Mouse (Mus musculus) heart, postnatal 36 days (tissue): ENCODE results near the gene Fcrlb. TPM values are rescaled to one million over a fixed set of nuclear protein-coding genes. Genes with fewer than 3 reads are reported as not detected.
"Not testable (repeated sequence)": the region's sequence is repeated elsewhere in the genome, so short reads cannot be mapped to it uniquely, and the experiment has no call there.

Experiments
- DNase-seq, 2 experiments: peaks; one replicate each; pipeline ENCODE4 v3.0.0; 2021 to 2022
- intact Hi-C: fragments of 180-260 bp; cut with DNase I; formaldehyde crosslinking; loops from one replicate; pipeline ENCODE4 v1.15.1; 2025
- total RNA-seq, 2 experiments: library from RNA; stranded (reverse); gene quantifications; 2 replicates each; pipeline ENCODE4 v1.2.3; 2021

Gene Fcrlb
- total RNA-seq = not detected

GRCm38 (mm10) chr1:170912891-170913615 is at the start of gene Fcrlb:
Fcrlb (minus strand) TSS chr1:170912941.
- no peak for DNase-seq
- intact Hi-C loops = no loop called here

DNA sequence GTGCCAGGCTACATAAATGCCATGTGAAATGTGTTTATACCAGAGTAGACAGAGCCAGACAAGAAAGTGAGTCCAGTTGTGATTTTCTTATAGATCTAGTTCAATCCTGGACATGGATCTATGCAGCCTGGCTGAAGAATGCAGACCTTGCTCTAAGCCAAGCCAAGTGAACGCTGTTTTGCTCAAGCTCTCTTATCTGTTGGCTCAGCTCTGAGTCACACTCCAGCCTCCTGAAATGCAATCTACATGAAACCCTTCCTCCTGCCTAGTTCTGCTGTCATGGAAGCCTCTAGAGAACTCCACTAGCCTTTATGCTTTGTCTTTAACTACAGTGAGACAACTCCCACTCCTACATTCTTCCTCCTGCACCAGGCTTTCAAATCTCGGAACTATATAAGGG is 49.6 kb upstream of the Fcrlb start:
- no peak for DNase-seq
- intact Hi-C loops = no loop called here

- intact Hi-C loops = no loop called here
Observed at GRCm38 (mm10) chr1:170961101-170961500, 48.4 kb upstream of the Fcrlb start.

GRCm38 (mm10) chr1:170959791-170960190 is 47.0 kb upstream of the Fcrlb start:
- intact Hi-C loops = no loop called here
- no peak for DNase-seq

More at GRCm38 (mm10) chr1:170961101-170961500, 48.4 kb upstream of the Fcrlb start:
- no peak for DNase-seq

- intact Hi-C loops = no loop called here
- DNase-seq = no peak
Observed at GRCm38 (mm10) chr1:170958225-170958624, 45.5 kb upstream of the Fcrlb start.

DNA sequence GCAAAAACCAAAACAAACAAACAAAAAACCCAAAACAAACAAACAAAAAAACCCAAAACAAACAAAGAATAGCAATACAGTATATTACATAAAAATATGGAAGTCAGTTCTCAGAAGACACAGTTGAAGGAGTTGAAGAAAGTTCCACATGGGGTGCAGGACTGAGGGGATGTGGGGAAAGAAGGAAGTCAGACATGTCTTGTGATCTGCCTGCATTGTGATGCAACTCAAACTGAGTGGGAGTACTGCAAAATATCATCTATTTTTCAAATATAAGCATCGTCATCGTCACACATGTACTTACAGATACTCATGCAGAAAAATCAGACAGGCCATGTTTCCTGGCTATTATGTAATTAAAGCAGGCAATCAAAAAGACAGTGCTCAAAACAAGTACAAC is 40.5 kb upstream of the Fcrlb start:
- no peak for DNase-seq
- intact Hi-C loops = no loop called here

DNA sequence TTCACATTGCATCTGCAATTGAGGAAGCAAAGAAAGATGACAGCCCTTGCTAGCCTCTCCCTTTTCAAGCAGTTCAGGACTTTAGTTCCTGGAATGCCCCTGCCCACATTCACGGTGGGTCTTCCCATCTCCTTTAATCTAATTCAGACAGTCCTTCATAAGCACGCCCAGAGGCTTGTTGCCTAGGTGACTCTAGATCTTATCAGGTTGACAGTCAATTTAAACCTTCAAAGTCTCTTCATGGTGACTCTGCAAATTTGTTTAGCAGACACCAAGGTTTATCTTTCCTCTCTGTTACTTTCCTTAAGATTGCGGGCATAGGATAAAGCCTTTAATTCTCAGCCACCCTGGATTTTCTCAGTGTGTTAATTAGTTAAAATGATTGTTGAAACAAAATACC is 38.0 kb upstream of the Fcrlb start:
- intact Hi-C loops = loop anchor here (1.0 kb wide), 1 partner anchor 10 kb away; no protein-coding TSS in a partner anchor
- no peak for DNase-seq

GRCm38 (mm10) chr1:170944908-170945307 is 32.2 kb upstream of the Fcrlb start:
- intact Hi-C loops, DNase-seq: not testable (repeated sequence)

DNA sequence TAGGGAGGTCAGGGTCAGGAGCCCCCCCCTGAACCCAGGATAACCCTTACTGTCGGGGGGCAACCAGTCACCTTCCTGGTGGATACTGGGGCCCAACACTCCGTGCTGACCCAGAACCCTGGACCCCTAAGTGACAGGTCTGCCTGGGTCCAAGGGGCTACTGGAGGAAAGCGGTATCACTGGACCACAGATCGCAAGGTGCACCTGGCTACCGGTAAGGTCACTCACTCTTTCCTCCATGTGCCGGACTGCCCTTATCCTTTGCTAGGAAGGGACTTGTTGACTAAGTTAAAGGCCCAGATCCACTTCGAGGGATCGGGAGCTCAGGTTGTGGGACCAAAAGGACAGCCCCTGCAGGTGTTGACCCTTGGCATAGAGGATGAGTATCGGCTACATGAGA is 31.4 kb upstream of the Fcrlb start:
- intact Hi-C loops, DNase-seq: not testable (repeated sequence)

DNA sequence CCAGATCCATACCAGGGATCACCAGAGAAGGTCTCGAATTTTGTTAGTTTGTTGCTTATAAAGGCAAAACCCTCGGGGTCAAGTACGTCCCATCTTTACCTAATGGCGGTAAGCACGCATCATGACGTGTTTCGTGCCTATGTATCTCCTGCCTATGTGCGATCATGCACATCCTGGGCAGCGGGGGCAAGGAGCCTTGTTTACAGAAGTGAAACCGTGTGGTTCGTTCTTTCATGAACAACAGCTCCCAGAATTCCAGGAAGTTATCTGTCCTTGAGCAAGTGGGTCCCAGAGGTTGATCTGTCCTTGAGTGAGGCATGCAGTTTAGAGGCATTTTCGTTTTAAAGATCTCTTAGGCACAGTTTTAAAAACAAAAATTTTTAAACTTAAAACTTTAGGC is 26.5 kb upstream of the Fcrlb start:
- intact Hi-C loops = no loop called here
- DNase-seq = no peak

DNA sequence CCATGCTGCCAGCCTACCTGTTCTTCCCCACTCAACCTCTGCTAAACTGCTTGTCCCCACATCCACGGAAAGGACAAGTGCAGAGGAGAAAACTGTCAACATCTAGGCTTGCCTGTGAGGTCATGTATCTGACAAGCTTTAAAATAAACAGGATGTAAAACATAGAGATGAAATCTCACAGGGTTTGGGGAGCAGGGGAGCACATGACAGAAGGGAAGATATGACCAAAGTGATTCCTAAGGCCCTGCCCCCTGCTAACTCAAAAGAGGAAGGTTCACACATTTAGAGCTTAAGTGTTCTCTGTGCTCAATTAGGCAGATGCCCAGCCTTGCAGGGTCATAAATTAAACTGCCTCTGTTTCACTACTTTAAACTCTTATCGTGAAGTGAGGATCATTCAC is 21.6 kb upstream of the Fcrlb start:
- DNase-seq = no peak
- intact Hi-C loops = no loop called here

GRCm38 (mm10) chr1:170933940-170934339 is 21.2 kb upstream of the Fcrlb start:
- no peak for DNase-seq
- intact Hi-C loops = no loop called here

DNA sequence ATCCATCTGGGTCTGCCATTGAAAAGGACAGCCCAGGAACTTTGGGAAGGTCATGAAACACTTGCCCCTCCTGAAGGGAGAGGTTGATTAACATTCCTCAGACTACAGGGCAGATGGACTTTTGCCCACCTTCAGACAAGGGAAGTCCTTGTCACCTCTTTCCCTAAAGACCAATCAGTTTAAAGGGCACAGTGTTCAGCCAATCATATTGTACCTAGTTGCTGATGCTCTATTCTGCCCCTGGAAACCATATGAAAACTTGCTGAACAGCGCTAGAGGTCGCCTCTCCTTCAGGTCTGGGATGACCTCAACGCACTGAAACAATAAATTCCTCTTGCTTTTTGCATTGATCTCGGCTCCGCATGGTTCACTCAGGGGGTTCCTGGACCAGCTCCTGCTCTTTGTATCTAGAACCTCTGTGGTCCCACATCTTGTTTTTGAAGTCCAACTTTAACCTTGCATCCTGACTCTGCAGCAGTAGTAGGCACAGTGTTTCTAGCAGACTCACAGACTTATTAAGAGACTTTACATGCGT is 20.7 kb upstream of the Fcrlb start:
- intact Hi-C loops = no loop called here
- no peak for DNase-seq

DNA sequence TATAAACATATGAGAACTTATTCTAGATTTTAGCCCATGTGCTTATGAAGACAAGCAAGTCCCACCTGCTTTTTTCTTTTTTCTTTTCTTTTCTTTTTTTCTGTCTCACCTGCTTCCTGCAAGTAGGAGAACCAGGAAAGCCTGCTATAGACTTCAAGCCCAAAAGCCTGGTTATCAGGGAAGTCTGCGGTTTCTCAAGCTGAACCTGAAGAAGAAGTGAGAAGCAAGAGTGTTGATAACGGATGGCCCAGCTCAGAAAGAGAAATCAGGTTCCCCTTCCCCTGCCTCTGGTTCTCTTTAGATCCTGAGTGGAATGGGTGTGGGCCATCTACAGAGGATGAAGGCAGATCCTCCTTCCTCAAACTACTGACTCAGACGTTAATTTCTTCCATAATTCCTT is 19.3 kb upstream of the Fcrlb start:
- intact Hi-C loops = no loop called here

GRCm38 (mm10) chr1:170929245-170929644 is 16.5 kb upstream of the Fcrlb start:
- DNase-seq = no peak
- intact Hi-C loops = no loop called here

More for the DNA sequence above, 19.3 kb upstream of the Fcrlb start:
- DNase-seq = no peak

DNA sequence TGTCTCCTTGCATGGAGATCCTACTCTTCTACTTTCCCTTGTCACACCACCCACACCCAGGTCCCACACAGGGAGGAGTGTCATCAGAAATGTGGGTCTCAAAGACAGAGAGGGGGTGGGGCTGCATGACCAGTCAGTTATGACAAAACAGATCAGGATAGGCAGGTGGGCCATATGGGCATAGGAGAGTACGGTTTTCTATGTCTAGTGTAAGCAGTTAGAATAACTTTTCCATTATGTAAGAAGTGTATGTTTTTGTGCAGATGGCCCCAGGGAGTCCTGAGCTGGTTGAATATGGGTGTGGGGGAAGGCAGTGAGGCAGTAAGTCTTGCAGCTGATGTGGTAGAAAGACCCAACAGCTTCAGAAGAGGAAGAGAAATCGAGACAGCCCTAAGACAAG is 15.7 kb upstream of the Fcrlb start:
- DNase-seq = no peak
- intact Hi-C loops = no loop called here

DNA sequence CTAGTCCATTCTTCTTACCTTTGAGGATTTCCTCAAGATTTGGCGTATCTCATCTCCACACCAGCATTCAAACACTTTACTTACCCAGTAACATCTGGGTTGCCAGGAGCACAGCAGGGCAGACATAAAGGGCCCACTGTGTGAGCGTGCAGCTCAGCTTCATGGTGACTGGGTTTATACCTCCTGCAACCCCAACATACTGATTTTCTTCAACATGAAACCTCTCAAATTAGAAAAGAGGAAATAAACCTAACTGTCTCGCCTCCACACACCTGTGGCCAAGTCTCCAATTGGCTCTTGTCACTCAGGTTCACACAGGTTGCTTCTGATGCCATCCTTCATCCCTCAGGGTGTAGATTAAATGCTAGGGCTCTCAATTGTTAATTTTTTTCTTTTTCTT is 14.6 kb upstream of the Fcrlb start, which contains the start of gene Fcrla:
Fcrla (minus strand) TSS at position 206 of the 400 bp plus-strand sequence.
- no peak for DNase-seq
- intact Hi-C loops = no loop called here

DNA sequence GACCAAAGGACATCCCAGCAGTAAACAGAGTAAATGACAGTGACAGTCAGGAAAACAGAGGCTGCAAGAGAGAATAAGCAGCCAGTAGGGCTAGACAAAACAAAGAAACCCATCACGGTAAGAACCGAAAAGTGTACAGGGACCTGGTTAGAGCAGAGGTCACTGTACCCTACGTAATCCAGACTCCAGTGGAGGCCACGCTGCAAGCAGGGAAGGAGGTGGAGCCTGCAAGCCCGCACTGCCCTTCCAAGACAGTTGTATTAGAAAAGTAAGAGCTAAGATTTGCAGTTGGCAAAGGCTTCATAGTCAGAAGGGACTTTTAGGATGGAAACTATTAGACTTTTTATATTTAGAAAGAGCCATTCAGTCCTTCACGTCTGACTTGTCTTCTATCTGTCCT is 14.2 kb upstream of the Fcrlb start:
- no peak for DNase-seq
- intact Hi-C loops = no loop called here

- peak in 1 of 2 experiments; percentile 13 for DNase-seq
- intact Hi-C loops = no loop called here
Observed at GRCm38 (mm10) chr1:170924485-170924884, 11.7 kb upstream of the Fcrlb start.

DNA sequence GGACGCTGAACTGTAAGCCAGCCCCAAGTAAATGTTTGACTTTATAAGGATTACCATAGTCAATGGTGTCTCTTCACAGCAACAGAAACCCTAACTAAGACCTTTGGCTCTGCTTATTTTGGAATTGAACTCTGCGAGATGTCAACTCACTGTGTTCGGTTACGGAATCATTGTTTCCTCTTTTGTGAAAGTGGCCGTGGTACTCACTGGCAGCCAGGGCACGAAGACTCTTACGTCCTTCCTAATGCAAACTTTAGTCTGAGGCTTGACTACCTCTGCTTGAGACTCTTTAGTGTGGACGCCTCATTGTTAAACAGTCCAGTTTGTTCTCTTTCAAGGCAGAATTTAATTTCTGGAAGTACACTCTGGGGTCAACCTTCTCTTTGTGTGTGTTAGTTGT is 6.6 kb upstream of the Fcrlb start:
- intact Hi-C loops = no loop called here
- DNase-seq = no peak

DNA sequence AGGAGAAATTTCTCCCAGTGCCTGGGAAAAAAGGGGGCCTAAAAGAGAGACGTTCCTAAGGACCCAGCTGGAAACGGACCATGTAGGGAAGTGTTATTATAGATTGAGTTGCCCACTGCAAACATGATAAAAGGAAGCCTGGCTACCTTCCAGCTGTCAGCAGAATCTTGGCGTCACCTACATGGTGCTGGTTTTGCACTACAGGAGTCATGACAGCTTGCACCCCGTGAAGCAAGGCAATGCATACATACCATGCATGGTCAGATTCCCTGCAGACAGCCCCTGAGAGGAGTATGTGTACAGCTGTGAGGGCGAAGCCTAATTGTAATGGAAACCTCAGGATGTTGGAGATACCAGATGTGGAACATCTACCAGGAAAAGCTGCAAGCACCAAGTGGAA is 2.9 kb upstream of the Fcrlb start:
- no peak for DNase-seq
- intact Hi-C loops = no loop called here

DNA sequence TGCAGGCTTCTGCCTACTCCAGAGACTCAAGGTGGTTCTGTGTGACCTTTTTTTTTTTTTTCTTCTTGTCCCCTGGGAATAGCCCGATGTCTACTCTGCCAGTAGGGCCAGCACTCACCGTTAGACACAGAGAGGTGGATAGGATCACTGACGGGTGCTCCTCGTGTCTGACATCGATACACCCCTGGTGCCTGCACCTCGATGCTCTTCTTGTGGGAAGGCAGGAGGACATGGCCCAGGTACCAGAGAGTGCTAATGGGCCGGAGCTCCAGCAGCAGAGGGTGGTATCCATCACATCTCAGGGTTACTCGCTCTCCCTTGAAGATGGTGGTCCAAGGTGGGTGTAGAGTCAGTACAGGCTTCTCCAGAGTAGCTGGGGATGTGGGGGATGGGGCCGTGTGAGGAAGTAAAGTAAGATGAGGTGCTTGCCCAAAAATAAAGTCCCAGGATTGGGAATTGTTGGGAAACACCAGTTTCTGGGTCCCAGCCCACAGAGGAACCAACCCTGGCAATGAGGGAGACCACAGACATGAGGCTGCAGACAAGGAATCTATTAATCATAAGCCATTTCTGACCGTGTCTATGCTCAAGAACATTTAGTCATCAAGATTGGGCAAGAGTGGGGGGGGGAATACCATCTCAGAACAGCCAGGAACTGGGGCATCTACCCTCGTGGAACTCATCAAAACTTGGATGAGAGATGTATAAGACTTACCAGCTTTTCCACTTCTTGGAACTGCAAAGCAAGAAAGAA is 657 bp downstream of the Fcrlb start:
- DNase-seq = no peak
- intact Hi-C loops = no loop called here
